Mouse (Mus musculus): ENCODE results near the gene Ywhae.

GRCm38 (mm10) chr11:75738477-75738821 is 5.8 kb downstream of the Ywhae start:
- no peak for TF ChIP-seq CTCF (IDR thresholded peaks at IDR 0.05; ENCODE audit: control insufficient read depth, insufficient read depth, low read length)
- no peak for TF ChIP-seq POLR2A (IDR thresholded peaks at IDR 0.05; ENCODE audit: borderline replicate concordance, control insufficient read depth, low read depth, low read length)
